Mouse (Mus musculus): ENCODE results near the gene Polrmt.
A peak's percentile ranks its signal among the peaks of the same experiment; 100 is the strongest.
"Not testable (repeated sequence)": the region's sequence is repeated elsewhere in the genome, so short reads cannot be mapped to it uniquely, and the experiment has no call there.

Gene Polrmt

DNA sequence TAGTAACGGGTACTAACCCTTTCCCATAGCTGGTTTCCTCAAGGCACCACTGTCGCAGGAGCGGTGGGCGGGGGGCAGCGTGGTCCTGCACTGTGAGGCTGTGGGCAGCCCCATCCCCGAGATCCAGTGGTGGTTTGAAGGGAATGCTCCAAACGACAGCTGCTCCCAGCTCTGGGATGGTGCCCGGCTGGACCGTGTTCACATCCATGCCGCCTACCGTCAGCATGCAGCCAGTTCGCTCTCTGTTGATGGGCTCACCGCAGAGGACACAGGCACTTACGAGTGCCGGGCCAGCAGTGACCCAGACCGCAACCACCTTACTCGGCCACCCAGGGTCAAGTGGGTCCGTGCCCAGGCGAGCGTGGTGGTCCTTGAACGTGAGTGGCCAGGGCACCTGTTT is 37.7 kb downstream of the Polrmt start:
- no peak for DNase-seq (ENCODE audit: low spot score)

DNA sequence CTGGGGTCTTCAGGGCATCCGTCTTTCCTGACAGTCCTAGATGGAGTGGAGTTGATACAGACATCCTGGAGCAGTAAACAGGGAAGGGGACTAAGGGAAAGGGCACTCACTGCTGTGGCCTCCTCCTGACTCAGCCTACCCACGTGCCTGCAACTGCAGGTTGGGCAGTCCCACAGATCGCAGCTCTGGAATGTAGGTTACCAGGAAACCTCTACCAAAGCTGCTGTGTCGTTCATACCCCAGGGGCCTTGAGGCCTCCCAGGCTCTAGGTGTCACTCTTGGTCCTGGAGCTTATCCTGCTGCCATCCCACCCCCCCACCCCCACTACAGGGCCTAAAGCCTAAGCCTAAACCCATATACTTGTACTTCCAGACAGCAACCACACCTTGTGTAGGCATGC is 38.6 kb downstream of the Polrmt start:
- no peak for DNase-seq (ENCODE audit: low spot score)

DNA sequence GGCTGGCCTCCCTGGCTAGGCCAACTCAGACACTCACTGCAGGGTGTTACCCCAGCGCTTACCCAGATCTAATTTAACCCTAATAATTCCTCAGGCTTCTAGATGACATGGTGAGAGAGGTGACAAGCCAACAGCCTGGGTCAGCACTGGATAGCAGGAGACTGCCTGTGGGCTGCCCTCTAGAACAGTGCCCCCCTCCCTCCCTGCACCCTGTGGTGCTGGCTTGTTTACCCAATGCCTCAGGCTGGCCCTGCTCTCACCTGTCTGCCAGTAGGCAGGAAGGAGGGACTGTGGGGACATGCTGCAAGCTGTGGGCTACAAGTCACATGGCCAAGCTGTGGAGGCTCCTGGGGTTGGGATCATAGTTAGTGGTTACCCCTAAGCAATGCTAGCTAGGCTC is 39.2 kb downstream of the Polrmt start:
- DNase-seq (ENCODE audit: low spot score) = no peak

DNA sequence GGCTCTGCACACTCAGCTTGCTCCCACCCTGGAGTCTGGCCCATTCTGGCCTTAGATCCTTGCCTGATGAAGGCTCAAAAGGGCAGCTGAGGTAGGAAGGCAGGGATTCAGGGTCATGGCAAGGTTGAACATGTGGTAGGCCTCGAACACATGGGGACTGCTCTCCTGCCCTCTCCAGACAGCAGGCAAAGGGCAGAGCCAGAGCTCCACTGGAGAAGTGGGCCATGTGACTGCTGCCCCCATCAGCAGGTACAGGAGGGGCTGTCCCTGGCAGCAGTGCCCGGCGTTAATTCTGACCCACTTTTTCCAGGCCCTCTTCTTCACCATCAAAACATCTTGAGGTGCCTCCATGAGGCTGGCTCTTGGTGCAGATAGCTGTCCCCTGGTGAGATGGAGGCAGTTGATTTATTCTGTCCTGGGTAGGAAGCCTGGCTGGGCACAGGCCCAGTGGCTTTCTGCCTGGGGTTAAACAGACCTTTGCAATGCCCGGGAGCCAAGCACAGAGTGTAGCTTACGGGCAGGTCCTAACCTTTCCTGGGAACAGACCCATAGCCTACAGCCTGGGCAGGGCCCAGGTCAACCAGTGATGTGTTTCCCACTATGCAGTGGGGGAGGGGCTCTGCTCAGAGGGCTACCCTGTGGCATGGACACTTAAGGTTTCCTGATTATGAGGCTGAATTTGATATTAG is 39.8 kb downstream of the Polrmt start:
- DNase-seq (ENCODE audit: low spot score) = no peak

DNA sequence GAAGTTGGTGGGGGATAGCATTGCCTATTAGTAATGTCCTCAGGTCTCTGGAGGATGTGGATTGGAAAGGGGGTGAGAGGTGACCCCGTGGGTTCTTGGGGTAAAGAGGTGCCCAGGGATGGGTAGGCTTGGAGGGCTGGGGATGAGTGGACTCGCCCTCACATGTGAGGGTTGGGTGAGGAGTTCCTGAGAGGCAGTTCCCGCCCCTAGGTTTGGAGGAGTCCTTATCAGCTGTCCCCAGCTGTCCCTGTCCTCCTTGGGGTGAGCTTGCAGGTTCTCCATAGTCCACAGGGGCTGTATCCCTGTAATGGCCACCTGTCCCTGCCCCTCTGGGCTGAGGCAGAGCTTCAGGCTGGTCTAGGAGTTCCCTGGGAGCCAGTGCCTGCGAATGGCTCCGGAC is 40.4 kb downstream of the Polrmt start:
- DNase-seq (ENCODE audit: low spot score) = no peak

DNA sequence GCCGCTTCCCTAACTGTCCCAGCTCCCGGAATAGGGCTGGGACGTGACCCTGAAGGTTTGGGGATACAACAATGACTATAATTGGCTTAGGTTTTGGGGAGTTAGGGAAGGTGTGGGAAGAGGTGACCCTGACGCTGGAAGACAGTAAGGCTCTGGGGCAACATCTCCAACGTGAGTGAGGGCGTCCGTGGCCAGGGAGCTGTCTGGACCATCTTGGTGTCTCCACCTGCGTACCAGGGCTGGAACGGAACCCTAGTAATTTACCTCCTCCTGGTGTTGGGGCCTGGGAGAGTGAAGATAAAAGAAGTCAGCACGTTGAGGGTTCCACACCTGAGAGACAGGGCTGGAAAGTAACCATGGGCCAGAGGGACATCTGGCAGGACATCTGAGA is 41.4 kb downstream of the Polrmt start:
- DNase-seq (ENCODE audit: low spot score) = no peak

DNA sequence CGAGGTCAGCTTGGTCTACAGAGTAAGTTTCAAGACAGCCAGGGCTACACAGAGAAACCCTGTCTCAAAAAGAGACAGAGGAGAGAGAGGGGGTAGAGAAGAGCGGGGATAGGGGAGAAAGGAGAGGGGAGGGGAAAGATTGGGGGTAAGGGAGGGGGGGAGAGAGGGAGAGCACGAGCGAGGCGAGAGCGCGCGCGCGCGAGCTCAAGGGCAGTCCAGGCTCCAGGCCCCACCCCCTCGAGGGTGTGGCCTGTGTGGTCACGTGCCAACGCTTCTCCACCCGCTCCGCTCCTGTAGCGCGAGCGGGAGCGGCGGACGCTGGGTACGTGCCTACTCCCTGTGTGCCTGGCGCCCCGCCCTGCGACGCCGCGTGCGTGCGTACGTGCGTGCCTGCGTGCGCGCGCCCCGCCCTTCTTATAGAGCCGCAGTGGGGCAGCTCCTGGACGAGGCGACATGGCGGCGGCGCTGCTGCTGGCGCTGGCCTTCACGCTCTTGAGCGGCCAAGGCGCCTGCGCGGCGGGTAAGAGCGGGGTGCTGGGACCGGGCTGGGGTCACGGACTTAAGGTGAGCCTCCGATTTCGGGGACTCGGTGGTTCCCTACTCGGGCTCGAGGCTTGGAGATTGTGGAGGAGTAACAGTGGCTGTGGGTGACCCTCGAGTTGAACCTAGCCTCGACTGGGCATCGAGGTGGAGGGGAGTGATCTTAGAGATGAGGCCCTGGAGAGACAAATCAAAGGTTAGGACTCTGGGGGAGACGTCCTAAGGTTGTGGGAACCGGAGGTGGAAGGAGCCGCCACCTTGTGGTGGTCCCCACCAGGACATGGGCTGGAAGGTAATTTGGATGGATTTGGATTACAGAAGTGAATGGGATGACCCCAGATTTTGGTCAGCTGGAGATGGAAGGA is 42.1 kb downstream of the Polrmt start, which contains the start of gene Bsg:
Bsg (plus strand) TSS at position 427 of the 905 bp plus-strand sequence.
- peak; percentile 100 for DNase-seq (ENCODE audit: low spot score)

DNA sequence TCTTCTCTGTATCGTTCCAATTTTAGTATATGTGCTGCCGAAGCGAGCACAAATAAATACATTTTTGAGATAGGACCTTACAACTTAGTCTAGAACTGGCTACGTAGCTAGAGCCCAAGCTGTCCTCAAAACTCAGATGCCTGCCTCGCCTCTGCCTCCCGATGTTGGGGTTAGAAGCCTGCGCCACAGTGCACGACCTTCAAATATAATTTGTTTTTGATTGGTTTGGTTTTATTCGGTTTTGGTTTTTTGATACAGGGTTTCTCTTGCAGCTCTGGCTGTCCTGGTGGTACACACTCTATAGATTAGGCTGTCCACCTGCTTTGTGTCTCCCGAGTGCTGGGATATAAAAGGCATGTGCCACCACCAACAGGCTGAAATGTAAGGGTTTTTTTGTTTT is 42.8 kb downstream of the Polrmt start:
- no peak for DNase-seq (ENCODE audit: low spot score)

DNA sequence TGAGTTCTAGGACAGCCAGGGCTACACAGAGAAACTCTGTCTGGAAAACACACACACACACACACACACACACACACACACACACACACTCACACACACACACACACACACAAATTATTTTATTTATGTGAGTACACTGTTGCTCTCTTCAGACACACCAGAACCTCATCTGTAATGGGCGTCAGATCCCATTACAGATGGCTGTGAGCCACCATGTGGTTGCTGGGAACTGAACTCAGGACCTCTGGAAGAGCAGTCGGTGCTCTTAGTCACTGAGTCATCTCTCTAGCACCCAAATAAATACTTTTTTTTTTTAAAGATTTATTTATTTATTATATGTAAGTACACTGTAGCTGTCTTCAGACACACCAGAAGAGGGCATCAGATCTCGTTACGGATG is 43.4 kb downstream of the Polrmt start:
- DNase-seq (ENCODE audit: low spot score) = not testable (repeated sequence)

DNA sequence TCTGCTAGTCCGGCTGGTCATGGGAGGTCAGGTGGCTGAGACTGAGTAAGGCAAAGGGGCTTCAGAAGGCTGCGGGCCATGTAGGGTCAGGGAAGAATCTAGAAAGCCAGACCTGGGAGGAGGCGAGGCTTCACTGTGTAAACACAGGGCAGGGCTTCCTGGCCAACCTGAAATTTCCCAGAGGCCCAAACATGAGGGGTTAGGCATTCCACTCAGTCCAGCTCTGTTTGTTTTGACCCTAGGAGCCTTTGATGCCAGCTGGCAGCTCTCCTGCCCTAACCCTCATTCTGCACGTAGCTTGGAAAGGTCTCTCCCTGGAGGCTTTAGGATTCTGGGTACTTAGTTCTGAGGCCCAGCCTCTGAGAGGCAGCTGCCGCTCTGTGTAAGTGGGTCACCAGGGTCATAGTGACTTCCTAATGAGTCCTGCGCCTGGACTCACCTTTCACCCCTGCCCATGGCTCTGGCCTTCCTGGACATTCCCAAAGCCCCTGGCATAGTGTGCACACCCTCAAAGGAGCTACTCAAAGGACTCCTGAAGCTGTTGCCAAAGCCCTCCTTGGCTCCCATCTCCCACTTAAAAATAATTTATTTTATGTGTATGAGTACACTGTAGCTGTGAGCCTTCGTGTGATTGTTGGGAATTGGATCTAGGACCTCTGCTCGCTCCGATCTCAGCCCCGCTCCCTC is 44.8 kb downstream of the Polrmt start:
- DNase-seq (ENCODE audit: low spot score) = peak; percentile 54

DNA sequence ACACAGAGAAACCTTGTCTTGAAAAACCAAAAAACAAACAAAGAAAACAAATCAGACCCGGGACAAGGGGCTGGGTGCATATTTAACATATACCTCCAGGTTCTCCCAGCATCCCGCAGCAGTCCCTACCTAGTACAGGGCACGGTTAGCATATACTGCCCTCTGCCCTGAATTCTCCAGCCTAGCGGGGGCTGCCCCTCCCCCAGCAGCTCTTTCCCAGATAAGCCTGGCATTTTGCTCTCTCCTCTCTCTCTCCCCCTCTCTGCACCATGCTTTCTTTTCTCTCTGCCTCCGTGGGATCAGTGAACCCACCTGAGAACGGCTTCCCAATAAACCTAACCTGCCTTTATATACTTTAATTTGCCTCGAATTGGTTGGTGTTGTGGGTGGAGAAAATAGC is 45.7 kb downstream of the Polrmt start:
- DNase-seq (ENCODE audit: low spot score) = no peak

DNA sequence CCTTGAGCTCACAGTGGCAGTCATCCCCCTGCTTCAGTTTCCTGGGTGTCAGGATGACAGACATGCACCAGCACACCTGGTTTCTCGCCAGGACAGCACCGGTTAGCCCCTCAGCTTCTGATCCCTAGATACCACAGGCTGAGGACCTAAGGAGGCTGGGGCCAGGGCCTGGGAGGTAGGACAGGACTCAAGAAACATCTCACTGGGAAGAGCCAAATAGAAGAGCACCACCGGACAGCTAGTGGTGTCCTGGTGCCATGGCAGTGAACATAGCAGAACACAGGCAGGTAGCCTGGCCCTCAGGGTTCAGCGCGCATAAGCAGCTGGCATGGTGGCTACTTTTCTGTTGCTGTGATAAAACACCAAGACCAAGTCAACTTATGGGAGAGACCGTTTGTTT is 47.9 kb downstream of the Polrmt start:
- no peak for DNase-seq (ENCODE audit: low spot score)

DNA sequence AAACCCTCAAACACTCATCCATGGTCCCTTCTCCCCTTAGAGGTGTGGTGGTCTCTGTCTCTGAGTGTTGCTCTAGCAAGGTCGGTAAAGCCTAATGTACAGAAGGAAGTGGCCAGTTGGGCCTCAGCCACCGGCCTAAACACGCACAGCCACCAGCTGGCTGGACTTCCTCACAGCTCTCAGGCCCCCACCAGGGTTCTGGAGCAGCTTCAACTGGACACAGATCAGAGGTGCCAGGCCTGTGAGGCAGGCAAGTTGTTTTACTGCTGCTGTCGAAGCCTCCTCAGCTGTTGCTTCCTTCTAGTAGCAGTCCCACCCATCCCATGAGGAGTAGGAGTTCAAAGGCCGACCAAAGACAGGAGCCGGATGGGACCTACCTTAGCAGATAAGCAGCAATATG is 48.5 kb downstream of the Polrmt start:
- no peak for DNase-seq (ENCODE audit: low spot score)

DNA sequence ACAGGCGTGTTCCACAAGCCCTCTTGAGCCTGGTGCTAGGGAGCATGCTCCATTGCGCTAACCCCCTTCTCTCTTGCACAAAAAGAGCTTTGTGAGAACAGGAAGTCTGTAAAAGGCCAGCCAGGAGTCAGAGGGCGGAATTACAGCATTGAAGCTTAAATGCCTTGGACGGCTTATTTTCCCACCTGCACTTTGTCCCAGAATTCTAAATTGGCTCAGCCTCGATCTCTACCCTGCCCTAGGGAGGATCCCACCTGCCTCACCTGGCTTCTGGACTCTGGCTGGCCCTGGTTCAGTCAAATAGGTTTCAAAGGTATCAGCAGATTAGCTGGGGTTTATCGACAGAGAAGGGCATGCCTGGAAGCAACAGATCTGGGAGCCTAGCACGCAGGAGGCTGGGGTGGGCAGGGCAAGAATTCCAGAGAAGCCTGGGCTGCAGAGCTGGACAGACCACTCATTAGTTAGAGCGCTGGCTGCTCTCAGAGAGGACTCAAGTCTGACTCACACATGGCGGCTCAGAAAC is 50.2 kb downstream of the Polrmt start:
- no peak for DNase-seq (ENCODE audit: low spot score)

DNA sequence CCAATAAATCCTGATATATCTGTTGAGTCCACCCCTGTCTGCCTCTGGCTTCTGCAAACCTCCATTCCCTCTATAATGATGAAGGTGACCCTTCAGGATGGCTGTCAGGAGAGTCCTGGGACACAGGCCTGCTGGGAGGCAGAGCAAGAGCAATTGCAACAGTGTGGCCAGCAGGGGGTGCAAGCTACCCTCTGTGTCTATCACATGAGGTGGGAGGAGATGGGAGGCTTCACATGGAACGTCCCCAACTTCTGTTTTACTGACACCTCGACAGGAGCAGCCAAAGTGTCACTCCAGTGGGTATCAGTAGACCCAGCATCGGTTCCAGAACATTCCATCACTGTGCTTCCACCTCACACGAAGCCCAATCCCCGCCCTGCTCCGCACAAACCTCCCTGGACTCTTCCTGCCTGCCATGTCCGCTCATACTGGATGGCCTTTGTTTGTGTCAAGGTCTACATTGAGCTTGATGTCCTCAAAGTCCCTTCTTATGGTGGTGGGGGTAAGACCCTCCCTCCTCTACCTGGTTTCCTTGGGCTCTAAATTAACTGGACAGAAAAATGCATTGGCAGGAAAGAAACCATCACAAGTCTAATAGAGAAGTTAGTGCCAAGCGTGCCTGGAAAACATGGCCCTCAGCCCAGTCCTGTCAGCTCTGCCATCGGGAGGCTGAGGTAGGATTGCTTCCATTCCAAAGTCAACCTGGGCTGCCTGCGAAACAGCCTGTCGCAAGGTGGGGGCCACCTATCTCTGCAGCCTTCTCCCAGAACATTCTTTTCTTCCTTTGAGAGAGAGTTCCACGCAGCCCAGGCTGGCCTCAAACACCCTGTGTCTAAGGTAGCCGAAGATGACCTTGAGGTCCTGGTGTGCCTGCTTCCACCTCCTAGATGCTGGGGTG is 50.9 kb downstream of the Polrmt start:
- DNase-seq (ENCODE audit: low spot score) = peak; percentile 85

DNA sequence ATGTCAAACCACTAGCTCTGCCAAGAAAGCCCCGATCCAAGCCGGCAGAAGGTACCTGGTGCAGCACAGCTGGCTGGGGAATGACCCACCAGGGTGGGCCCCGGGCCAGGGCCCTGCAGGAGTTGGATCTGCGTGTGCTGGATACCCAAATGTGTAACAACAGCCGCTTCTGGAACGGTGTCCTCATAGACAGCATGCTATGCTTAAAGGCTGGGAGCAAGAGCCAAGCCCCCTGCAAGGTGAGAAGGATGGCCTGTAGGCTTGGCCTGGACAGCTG is 52.1 kb downstream of the Polrmt start:
- DNase-seq (ENCODE audit: low spot score) = no peak

DNA sequence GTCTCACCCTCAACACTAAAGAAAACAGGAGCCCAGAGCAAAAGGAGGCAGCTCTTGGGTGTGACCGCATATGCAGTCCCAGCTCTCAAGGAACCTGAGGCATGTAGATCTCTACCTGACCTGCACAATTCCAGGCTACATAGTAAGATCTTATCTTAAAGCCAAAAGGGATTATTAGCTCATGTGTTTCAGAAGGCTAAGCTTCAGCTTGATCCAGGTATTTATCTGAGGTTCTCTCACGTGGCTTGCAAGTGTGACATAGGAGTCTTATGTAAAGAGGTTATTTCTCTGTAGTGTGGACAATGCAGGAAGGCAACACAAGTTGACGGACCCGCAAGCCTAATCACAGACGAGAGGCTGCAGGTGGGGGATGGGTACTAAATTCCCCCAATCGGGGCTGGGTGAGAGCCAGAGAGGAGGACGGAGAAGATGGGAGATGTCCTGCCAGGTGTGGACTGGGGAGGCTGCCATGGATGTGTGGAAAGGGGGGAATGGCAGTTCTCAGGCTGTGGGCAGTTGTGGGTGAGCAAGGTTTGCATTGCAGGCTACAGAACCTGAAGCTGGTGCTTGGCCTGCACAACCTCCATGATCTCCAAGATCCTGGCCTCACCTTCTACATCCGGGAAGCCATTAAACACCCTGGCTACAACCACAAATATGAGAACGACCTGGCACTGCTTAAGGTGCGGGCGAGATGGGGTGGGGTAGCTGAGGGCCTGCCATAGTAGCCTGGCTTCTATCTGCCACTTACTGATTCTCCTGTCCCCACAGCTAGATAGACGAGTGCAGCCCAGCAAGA is 52.6 kb downstream of the Polrmt start:
- DNase-seq (ENCODE audit: low spot score) = no peak

DNA sequence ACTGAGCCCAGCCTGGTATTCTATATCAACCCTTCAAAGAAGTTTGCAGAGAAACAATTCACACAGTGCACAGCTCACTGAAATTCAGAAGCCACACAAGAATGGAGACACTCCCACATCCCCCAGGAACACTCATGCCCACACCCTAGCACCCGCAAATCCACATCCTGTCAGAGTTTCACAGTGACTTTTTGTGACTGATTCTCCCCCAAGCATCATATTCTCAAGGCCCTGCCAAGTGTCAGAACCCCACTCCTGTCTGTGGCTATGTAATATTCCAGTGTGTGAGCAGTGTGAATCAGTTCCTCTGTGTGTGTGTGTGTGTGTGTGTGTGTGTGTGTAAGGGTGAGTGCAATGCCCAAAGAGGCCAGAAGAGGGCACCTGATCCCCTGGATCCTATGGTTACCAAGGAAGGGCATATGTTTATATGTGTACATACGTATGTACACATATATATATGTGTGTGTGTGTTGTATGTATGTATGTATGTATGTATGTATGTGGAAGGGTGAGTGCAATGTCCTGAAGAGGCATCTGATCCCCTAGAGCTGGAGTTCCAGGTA is 54.3 kb downstream of the Polrmt start:
- DNase-seq (ENCODE audit: low spot score) = no peak

DNA sequence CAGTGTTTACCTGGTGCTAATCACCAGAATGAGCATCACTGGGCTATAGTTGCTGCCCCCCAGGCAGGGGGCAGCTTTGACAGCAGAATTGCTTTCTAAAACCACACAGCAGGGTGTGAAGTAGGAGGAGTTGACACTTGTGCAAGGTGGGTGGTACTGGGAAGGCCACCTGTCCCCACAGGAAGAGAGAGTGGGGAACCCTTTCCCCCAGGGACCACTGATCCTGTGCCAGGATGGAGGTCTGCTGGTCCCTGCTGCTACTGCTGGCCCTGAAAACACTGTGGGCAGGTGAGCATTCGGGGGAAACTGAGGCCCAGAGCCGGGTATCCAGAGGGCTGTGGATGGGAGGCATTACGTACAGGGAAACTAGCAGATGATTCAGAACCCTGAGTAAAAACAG is 57.2 kb downstream of the Polrmt start:
- no peak for DNase-seq (ENCODE audit: low spot score)

DNA sequence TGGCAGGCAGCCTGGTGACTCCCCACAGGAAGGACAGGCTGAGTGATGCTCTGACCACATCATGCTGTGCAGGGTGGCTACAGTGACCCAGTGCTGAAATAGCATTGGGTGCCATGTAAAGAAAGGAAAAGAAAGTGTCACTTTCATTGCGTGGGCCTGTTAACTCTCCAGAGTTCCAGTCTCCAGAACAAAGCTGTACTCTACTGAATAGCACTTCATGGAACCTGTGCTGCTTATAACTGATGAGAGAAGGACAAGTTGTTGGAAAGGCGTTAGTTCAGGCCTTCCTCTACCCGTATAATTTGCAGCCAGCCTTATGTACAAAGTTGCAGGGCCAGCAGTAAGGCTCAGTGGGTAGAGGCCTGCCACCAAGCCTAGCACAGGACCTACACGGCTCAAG is 57.7 kb downstream of the Polrmt start, which contains the start of gene Gzmm:
Gzmm (plus strand) TSS at position 301 of the 400 bp plus-strand sequence.
- no peak for DNase-seq (ENCODE audit: low spot score)

DNA sequence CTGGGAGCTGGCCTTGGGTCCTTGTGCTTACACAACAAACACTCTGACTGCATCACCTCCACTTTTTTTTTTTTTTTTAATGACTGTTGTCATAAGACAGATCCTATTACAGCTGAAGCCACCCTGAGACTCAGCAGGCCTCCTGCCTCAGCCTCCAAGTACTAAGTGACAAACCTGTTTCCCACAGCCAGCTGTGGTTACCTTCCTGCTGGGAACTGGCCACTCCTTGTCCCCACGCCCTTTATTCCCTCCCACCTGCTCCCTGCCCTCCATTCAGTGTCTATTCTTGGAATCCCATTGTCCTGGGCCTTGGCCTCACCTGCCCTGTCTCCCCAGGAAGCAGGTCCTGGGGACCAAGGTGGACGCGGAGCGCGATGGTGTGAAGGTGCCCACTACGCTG is 58.9 kb downstream of the Polrmt start:
- DNase-seq (ENCODE audit: low spot score) = no peak

All from embryo, embryonic 10.5 days (tissue).